Mouse (Mus musculus): ENCODE measurements around the gene Mov10.

The Mov10 gene

DNA sequence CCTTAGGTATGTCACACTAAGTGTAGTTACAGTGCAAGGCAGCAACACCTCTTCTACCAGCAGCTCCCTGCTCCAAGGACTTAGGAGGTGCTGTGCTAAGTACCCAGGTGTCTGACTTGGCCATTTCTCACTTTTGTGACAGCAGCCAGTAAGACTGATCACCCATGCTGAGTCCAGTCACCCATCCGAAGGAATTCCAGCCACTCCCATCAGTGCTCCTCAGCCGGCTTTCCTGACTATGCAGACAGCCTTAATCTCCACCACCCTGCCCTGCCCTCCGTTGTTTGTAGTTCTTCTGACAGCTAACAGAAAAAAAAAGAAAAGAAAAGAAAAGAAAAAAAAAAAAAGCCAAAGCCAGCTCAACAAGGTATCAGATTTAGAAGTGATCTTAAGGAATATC lies 6.6 kb downstream of the Mov10 start:
- in situ Hi-C loops (cut with MboI, MseI) = no loop called here

DNA sequence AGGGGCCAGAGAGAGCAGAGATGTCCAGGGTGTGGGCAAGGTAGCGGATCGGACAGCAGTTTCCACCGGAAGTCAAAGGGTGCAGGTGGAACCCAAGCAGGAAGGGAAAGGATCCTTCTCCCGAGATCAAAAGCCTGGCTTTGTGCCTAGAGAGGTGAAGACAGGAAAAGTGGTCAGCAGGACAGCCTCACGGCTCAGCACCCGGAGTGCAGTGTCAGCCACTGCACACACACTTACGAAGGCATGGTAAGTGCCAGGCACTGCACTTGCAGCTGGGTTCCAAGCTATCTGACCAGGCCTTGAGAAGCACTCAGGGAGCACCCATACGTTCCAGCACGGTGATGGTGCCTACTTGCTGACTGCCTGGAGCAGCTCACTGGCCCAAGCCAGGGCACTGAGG lies 12.8 kb downstream of the Mov10 start:
- in situ Hi-C loops (cut with MboI, MseI) = no loop called here

DNA sequence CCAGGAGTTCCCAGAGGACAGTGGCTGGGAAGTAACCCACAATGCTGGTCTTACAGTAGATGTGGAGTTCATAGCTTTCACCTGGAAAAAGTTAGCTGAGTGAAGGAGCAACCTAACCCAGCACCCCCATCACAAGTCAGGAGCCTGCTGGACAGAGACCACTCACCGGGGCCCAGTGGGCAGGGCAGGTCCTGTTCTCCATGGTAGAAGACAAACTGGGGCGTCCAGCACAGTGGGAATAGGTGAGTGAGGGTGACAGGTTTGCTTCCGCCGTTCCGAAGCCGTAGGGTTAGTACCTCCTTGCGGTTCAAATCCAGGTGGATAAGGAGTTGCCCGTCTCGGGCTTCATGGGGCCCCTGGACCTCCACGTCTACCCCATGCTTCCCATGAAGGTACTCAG lies 14.1 kb downstream of the Mov10 start:
- in situ Hi-C loops (cut with MboI, MseI) = no loop called here

DNA sequence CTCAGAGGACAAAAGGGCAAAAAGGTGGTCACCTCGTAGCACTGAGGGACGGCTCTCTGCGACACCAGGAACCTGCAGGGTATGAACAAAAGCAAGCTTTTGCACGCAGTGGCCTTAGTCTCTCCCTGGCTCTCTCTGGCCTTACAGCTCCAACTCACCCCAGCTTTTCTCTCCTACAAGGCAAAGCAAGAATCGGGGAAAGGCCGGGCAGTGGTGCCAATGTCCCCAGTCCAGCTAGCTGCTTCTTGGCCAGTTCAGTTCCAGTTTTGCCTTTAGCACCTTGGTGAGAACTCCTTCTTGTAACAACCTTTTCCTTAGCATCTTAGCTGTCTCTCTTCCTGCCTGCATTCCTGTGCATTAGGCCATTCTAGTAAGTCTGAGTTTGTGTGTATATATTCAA lies 16.9 kb downstream of the Mov10 start:
- in situ Hi-C loops (cut with MboI, MseI) = no loop called here

GRCm38 (mm10) chr3:104800681-104801080 lies 17.7 kb downstream of the Mov10 start:
- in situ Hi-C loops (cut with MboI, MseI) = no loop called here

GRCm38 (mm10) chr3:104796430-104797082 lies 21.8 kb downstream of the Mov10 start:
- in situ Hi-C loops (cut with MboI, MseI) = no loop called here

DNA sequence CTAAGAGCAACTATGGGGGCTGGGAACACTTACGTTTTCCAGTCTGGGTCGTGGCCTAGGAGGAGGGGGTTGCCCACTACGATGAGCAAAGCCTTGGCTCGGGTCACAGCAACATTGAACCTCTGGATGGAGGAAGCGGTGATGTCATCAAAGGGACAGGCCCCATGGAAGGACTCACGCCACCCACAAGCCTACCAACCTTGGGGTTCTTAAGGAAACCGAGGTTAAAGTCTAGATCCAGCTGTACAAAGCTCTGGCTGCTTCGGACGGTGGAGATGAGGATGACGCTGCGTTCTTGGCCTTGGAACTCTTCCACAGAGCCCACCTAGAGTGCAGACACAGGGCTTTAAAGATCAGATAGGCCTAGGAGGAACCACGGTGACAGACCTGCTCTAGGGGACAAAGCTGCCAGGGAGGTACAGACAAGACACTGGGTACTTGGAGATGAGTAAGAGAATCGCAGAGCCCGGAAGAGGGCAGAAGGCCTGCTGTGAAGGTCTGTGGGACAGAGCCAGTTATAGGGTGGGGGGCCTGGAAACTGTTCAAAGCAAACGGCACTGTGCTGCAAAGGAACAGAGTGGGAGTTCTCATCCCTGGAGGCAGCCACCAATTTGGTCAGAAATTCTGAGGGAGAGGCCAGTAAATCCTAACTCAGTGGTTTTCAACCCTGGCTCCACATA lies 22.6 kb downstream of the Mov10 start:
- in situ Hi-C loops (cut with MboI, MseI) = no loop called here

DNA sequence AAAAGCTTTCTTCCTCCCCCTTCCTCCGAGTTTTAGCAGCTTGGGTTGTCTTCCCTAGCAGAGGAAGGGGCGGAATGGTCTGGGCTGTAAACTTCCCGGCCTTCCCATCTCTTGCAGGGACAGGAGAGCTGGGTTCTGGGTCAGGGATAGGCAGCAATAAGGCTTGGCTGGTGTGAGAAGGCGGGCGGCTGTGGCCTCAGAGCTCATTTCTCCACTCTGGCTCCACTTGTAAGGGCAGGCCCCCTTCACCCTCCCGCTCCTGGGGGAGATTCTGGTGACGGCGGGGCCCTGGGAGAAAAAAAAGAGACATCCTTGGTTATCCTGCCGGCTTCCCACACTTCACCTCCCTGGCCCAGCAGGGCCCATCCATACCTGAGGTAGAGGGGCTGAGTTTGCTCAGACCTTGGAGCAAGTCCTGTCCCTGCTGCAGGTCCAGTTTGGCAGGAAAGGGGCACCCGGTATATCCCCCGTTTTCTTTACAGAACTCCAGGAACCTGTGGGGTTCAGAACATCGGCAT lies 23.4 kb downstream of the Mov10 start:
- in situ Hi-C loops (cut with MboI, MseI) = no loop called here

GRCm38 (mm10) chr3:104793871-104794828 lies 24.2 kb downstream of the Mov10 start:
- in situ Hi-C loops (cut with MboI, MseI) = no loop called here

- in situ Hi-C loops (cut with MboI, MseI) = no loop called here
Observed at GRCm38 (mm10) chr3:104792360-104793270, 25.7 kb downstream of the Mov10 start.

- in situ Hi-C loops (cut with MboI, MseI) = no loop called here
Observed at GRCm38 (mm10) chr3:104791671-104792070, 26.7 kb downstream of the Mov10 start.

GRCm38 (mm10) chr3:104791017-104791416 lies 27.3 kb downstream of the Mov10 start:
- in situ Hi-C loops (cut with MboI, MseI) = no loop called here

- in situ Hi-C loops (cut with MboI, MseI) = no loop called here
Observed at GRCm38 (mm10) chr3:104790401-104790937, 27.9 kb downstream of the Mov10 start.

DNA sequence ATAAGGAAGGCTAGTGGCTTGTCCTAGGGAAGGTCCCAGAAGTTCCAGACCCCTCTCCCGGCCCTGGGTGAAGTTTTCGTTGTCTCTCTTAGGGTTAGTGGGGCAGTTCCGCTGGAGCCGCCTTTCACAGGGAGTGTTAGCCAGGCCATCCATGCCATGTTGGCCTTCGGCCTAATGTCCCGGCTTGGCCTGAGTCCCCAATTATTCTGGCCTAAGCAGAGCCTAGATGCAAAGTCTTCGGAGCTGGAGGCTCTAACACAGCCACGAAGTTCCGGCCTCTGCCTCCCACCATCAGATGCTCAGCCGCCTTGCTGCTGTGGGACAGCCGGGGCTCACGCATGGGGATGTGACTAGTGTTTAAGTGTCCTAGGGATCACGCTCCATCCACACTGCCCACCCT lies 28.5 kb downstream of the Mov10 start:
- in situ Hi-C loops (cut with MboI, MseI) = no loop called here

GRCm38 (mm10) chr3:104789312-104789605 lies 29.1 kb downstream of the Mov10 start:
- in situ Hi-C loops (cut with MboI, MseI) = no loop called here

DNA sequence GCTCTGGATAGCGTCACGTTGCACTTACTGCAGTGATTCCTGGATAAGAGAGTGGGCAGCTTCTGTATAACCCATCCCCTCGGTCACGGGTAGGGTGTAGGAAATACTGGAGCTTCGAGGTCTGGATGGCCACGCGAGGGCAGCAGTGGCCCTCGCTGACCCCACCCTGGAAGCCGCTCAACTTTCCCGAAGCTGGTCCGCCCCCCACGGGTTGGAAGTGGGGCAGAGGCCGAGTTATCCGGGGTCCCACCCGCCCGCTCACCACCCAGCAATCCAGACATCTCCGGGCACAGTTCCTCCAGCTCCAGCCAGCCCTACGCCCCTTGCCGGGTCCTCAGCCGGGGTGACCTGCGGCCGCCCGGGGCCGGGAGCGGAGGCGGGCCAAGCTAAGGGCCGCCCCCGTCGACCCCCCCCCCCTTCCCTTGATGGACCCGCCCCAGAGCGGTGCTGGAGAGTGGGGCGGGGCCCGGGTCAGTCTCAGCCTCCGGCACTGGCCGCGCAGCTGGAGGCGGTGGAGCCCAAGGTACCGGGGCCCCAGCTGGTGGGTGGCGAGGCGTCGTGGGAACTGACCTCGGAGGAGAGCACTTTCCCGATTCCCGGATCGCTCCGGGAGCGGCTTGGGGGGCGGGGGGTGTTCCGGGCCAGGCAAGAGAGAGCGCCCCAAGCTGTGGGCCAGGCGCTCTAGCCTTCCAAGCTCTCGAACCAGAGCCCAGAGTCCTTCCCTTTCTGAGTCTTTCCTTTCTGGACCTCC lies 29.6 kb downstream of the Mov10 start:
- in situ Hi-C loops (cut with MboI, MseI) = no loop called here

GRCm38 (mm10) chr3:104788075-104788474 lies 30.3 kb downstream of the Mov10 start, which contains the start of gene Rhoc:
Gene Rhoc (plus strand): TSS chr3:104788375.
- in situ Hi-C loops (cut with MboI, MseI) = no loop called here

DNA sequence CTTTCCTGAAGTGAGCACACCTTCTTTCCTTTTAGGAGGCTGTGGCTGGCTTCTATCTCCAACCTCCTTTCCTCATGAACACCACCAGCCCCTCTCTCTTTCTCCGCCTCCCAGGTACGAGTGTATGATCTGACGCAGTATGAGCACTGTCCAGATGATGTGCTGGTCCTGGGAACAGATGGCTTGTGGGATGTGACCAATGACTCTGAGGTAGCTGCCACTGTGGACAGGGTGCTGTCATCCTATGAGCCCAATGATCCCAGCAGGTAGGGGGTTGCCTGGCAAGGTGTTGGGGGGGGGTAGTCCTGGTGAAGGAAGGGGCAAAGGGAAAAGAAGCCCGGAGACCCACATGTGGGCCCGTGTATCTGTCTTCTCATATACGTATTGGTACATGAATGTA lies 33.1 kb downstream of the Mov10 start:
- in situ Hi-C loops (cut with MboI, MseI) = no loop called here

DNA sequence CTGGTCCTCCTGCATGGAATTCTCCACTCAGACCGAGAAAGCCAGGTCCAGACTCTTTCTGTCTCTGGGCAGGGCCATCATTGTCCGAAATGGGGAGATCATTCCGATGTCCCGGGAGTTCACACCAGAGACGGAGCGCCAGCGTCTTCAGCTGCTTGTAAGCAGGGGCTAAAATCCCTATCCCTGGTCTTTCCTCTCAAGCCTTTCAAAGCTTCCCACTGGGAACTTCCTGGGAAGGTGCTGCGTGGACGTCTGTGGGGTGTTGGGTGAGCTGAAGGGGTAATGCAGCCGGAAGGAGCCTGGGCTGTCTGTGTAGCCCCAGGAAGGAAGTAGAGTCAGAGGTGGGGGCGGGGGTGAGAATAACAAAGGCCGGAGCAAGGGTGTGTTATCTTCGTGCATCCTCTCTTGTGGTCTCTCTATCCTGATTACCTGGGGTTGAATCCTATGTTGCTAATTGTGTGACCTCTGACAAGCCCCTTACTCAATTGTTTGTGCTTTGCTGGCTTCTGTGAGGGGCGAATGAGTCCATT lies 34.3 kb downstream of the Mov10 start:
- in situ Hi-C loops (cut with MboI, MseI) = no loop called here

All from T-helper 2 cell (primary cell).